Mouse (Mus musculus) CD4-positive, CD25-positive, alpha-beta regulatory T cell, adult 9 weeks (primary cell): Measurements from ENCODE around the gene Tmcc1. TPM values are rescaled to one million over a fixed set of nuclear protein-coding genes. Genes with fewer than 3 reads are reported as not detected.

ENCODE experiments used
- polyA plus RNA-seq: library from polyadenylated mRNA; unstranded; fragments of 100-300 nt; shearing (Covaris generic); gene quantifications from one replicate; pipeline ENCODE4 v1.2.1, GENCODE M21; 2017

Gene Tmcc1
- 9.3 TPM for polyA plus RNA-seq

GRCm38 (mm10) chr6:116193394-116194393, at the start of gene Tmcc1:
TSS of gene Tmcc1 (minus strand) at chr6:116193486.

DNA sequence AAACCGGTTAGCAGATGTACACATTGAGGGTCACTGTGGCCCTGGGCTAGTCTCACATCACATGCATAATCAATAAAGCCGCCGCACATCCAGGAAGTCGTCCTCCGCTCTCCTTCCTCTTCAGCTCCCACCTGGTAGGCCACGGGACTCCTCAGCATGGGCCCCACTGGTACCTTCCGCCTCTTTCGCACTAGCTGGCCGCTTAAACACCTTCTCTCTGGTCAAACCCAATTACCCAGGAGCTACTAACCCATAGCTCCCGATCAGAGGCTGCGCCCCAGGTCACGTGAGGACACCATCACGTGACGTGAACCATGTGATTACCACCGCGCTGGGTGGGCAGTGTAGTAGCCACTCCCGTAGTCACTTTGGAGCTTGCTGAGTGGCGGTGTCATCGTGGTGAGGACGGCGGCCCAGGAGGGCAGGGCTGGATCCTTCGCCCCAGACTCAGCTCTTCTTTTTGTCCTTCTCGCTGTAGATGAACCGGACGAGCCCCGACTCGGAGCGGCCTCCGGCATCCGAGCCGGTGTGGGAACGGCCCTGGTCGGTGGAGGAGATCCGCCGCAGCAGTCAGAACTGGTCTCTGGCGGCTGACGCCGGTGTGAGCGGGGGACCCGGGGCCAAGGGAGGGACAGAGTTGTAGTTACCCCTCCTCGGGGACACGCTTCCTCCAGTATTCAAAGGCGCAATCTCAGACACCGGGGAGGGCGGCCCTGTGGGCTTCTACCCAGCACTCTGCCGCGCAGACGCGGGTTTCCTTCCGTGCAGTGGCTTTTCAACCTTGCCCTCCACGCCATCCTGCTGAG, 14.6 kb upstream of the Tmcc1 start, which contains the start of gene Washc2:
Gene Washc2 (plus strand): TSS at position 310 of the 806 bp plus-strand sequence.

GRCm38 (mm10) chr6:115994877-115995520, 198.3 kb downstream of the Tmcc1 start, which contains the start of gene Plxnd1:
TSS of gene Plxnd1 (minus strand) at chr6:115995005.

Other genes with a start within 250 kb of the Tmcc1 start
- gene H1foo, start 248.5 kb downstream of the Tmcc1 start, polyA plus RNA-seq = not detected
- 1.6 TPM for gene Plxnd1, start 198.5 kb downstream of the Tmcc1 start, polyA plus RNA-seq
- gene Washc2, start 14.6 kb upstream of the Tmcc1 start, polyA plus RNA-seq = 100 TPM
- 1.9 TPM for gene Zfand4, start 70.7 kb upstream of the Tmcc1 start, polyA plus RNA-seq
- gene March8, start 144.5 kb upstream of the Tmcc1 start, polyA plus RNA-seq = 0.45 TPM